8 mouse cellular contexts compared by ENCODE assay signal in genomic region chr11:22631606-22632313, GRCm38 (mm10).
A peak's percentile ranks its signal among the peaks of the same experiment; 100 is the strongest.
DNase-seq lines count a peak whose midpoint lies in the region; ATAC-seq and TF ChIP-seq lines count a peak whose summit lies in the region.

No protein-coding gene starts in this region.

- no peak for TF ChIP-seq CTCF in bone marrow macrophage, adult 2 months (IDR thresholded peaks at IDR 0.05; ENCODE audit: low read depth, low read length)
- peak; percentile 79 for TF ChIP-seq CTCF in forebrain, postnatal 0 days (IDR thresholded peaks at IDR 0.05; ENCODE audit: low read depth)

- WGBS in forebrain, postnatal 0 days, result 9% methylated on average over 6 of the region's 6 CpGs
- 27% methylated on average over 6 of the region's 6 CpGs for WGBS in intestine, embryonic 16.5 days
- 24% methylated on average over 6 of the region's 6 CpGs for WGBS in midbrain, embryonic 10.5 days

- ATAC-seq in forebrain, postnatal 0 days, result peak; percentile 70
- peak; percentile 12; the same call in 1 of the 2 replicates for ATAC-seq in intestine, embryonic 16.5 days
- no peak for ATAC-seq in monocyte, adult 5-6 weeks (replicated peaks; ENCODE audit: insufficient number of reproducible peaks, low FRiP score, low TSS enrichment, poor library complexity, severe bottlenecking)

- H3K4me2 ChIP-seq in forebrain, postnatal 0 days (ENCODE audit: low read depth), result peak overlapping the region; percentile 21
- H3K4me2 ChIP-seq in intestine, embryonic 16.5 days (ENCODE audit: low read depth, low read length), result no peak overlapping the region

- H3K9ac ChIP-seq in forebrain, postnatal 0 days, result no peak overlapping the region
- 0 out of 2 replicates have a peak overlapping the region, but pooled peaks have one; percentile 23 for H3K9ac ChIP-seq in intestine, embryonic 16.5 days (ENCODE audit: low read depth, low read length)

- no peak overlapping the region for H3K4me3 ChIP-seq in bone marrow macrophage, adult 2 months (ENCODE audit: insufficient read depth, low read length)
- H3K4me3 ChIP-seq in forebrain, postnatal 0 days (ENCODE audit: low read depth, low read length), result no peak overlapping the region
- no peak overlapping the region for H3K4me3 ChIP-seq in intestine, embryonic 16.5 days (ENCODE audit: low read length)
- no peak overlapping the region for H3K4me3 ChIP-seq in midbrain, embryonic 10.5 days

- H3K36me3 ChIP-seq in forebrain, postnatal 0 days (ENCODE audit: insufficient read depth), result no peaks in the 10 kb centered on the region
- H3K36me3 ChIP-seq in intestine, embryonic 16.5 days (ENCODE audit: control insufficient read depth, insufficient read depth, low read length), result no peaks in the 10 kb centered on the region
- no peaks in the 10 kb centered on the region for H3K36me3 ChIP-seq in midbrain, embryonic 10.5 days

- peaks cover 21% of the 10 kb centered on the region for H3K4me1 ChIP-seq in bone marrow macrophage, adult 2 months (ENCODE audit: control insufficient read depth, insufficient read depth, low read length)
- no peaks in the 10 kb centered on the region for H3K4me1 ChIP-seq in forebrain, postnatal 0 days (ENCODE audit: insufficient read depth)
- H3K4me1 ChIP-seq in intestine, embryonic 16.5 days (ENCODE audit: control insufficient read depth, insufficient read depth, low read length), result peaks cover 26% of the 10 kb centered on the region
- H3K4me1 ChIP-seq in midbrain, embryonic 10.5 days, result peaks cover 26% of the 10 kb centered on the region

- H3K9me3 ChIP-seq in forebrain, postnatal 0 days (ENCODE audit: low read length), result no peaks in the 10 kb centered on the region
- no peaks in the 10 kb centered on the region for H3K9me3 ChIP-seq in intestine, embryonic 16.5 days (ENCODE audit: control insufficient read depth, low read length)
- H3K9me3 ChIP-seq in midbrain, embryonic 10.5 days (replicated peaks), result no peaks in the 10 kb centered on the region

- H3K27ac ChIP-seq in bone marrow macrophage, adult 2 months (ENCODE audit: insufficient read depth, low read depth, low read length), result peak overlapping the region; percentile 83
- no peak overlapping the region for H3K27ac ChIP-seq in forebrain, postnatal 0 days (ENCODE audit: low read depth, low read length)
- no peak overlapping the region for H3K27ac ChIP-seq in intestine, embryonic 16.5 days (ENCODE audit: low read length)
- peak overlapping the region; percentile 57; the same call in 1 of the 2 replicates for H3K27ac ChIP-seq in midbrain, embryonic 10.5 days (replicated peaks)

- peak; percentile 40 for DNase-seq in kidney, adult 18-20 months
- no peak for DNase-seq in kidney, postnatal 25 days
- peak; percentile 77 for DNase-seq in forebrain, postnatal 0 days
- DNase-seq in midbrain, embryonic 10.5 days (ENCODE audit: low spot score), result peak; percentile 56
- peak; percentile 55 for DNase-seq in yolk sac, embryonic 10.5 days (ENCODE audit: low spot score)

- TF ChIP-seq POLR2A in bone marrow macrophage, adult 2 months (IDR thresholded peaks at IDR 0.05; ENCODE audit: borderline replicate concordance, low read depth, low read length), result no peak

- H3K27me3 ChIP-seq in forebrain, postnatal 0 days (ENCODE audit: insufficient read depth, low read length), result no peaks in the 10 kb centered on the region
- H3K27me3 ChIP-seq in intestine, embryonic 16.5 days (replicated peaks; ENCODE audit: control insufficient read depth, insufficient read depth, low read length), result no peaks in the 10 kb centered on the region
- no peaks in the 10 kb centered on the region for H3K27me3 ChIP-seq in midbrain, embryonic 10.5 days (ENCODE audit: low read depth, poor library complexity, severe bottlenecking)

Comparison
In these comparisons a context has a peak if more than half of its experiments do, and no peak if none do; other contexts are left out.
1. DNase-seq: peak in kidney, adult 18-20 months (single experiment), forebrain, postnatal 0 days (single experiment), midbrain, embryonic 10.5 days (single experiment) and yolk sac, embryonic 10.5 days (single experiment); none in kidney, postnatal 25 days (0 of 2).
2. H3K27ac ChIP-seq: peak in bone marrow macrophage, adult 2 months (single experiment) and midbrain, embryonic 10.5 days (single experiment); none in forebrain, postnatal 0 days (single experiment) and intestine, embryonic 16.5 days (single experiment).